Mouse (Mus musculus) megakaryocyte, adult 5-6 weeks (primary cell): ENCODE data around the gene 4921511C20Rik. TPM values are rescaled to one million over a fixed set of nuclear protein-coding genes. Genes with fewer than 3 reads are reported as not detected.

ENCODE experiments used
- ATAC-seq: 2 replicates; pipeline ENCODE4 v1.8.0; 2016; ENCODE audit warnings: mild to moderate bottlenecking, inconsistent platforms; ENCODE audit not compliant: poor library complexity, severe bottlenecking
- total RNA-seq, 2 experiments: library from RNA; stranded (forward) in 1 of 2; stranded (reverse) in 1 of 2; fragments of 153-499, 151-499 nt in 1 of 2; fragments of 221-1000, 200-1000 nt in 1 of 2; gene quantifications; 2 replicates each; pipeline versions ENCODE4 v1.2.3 to v1.2.4; 2015 to 2017

The 4921511C20Rik gene
- not detected in 2 replicates for total RNA-seq (2015)
- total RNA-seq (2017) = not detected in 2 replicates

GRCm38 (mm10) chrX:127393993-127394392, at the start of gene 4921511C20Rik:
Gene 4921511C20Rik (plus strand): TSS chrX:127394293.
- ATAC-seq = no peak
